Mouse (Mus musculus) kidney, adult 2 months (tissue): ENCODE results near the gene Gsta3.

Experiments used
- CTCF ChIP-seq: fragments of 200-500 bp; conservative IDR thresholded peaks from 2 replicates; pipeline ENCODE4 v1.5.1; 2011; ENCODE audit warnings: low read depth, mild to moderate bottlenecking, control low read depth, low read length, moderate library complexity, mixed read lengths; ENCODE audit not compliant: insufficient read depth, insufficient read length
- POLR2A ChIP-seq: fragments of 200-500 bp; IDR thresholded peaks from one replicate; pipeline ENCODE4 v1.6.1; 2011; ENCODE audit warnings: low read depth, low read length, control low read depth

- TF ChIP-seq CTCF (no peak), POLR2A (no peak)
Measured at GRCm38 (mm10) chr1:21262401-21262800, 22.0 kb downstream of the Gsta3 start.
